Mouse (Mus musculus) layer of hippocampus, postnatal 25 days (tissue): ENCODE measurements around the gene Hist1h2bn. TPM values are rescaled to one million over a fixed set of nuclear protein-coding genes. Genes with fewer than 3 reads are reported as not detected.

ENCODE experiments used
- microRNA-seq, 2 experiments: library from miRNA; unstranded; fragments of <30 nt; microRNA quantifications; one replicate each; pipeline ENCODE4 v1.2.0; 2021
- total RNA-seq, 2 experiments: library from RNA; stranded (reverse); gene quantifications; 2 replicates each; pipeline ENCODE4 v1.2.3; 2021

Gene Hist1h2bn
- total RNA-seq, 2 experiments from 2014 or later = 8.6 to 12.1 TPM

Small RNAs within 50 kb of the gene (microRNA-seq; reads per million reads assigned to microRNA genes)
- gene Gm44346 (0 reads per million in 2 experiments), gene Gm44357 (0 reads per million in 2 experiments), gene Gm44367 (0 reads per million in 2 experiments), gene Gm44454 (0 to 0.55 reads per million in 2 experiments)

Other genes with a start within 250 kb of the Hist1h2bn start
- 10 to 100 TPM; 16.4 to 17.0 TPM for gene Zkscan8, start 223.0 kb upstream of the Hist1h2bn start, total RNA-seq
- gene Olfr1366, start 211.3 kb upstream of the Hist1h2bn start, total RNA-seq = not detected
- not detected for gene Olfr1535, start 194.2 kb upstream of the Hist1h2bn start, total RNA-seq
- not detected for gene Olfr1364, start 172.4 kb upstream of the Hist1h2bn start, total RNA-seq
- gene Olfr1362, start 140.1 kb upstream of the Hist1h2bn start, total RNA-seq = not detected
- gene Olfr11, start 111.6 kb upstream of the Hist1h2bn start, total RNA-seq = not detected
- not detected for gene Olfr1361, start 90.7 kb upstream of the Hist1h2bn start, total RNA-seq
- not detected for gene Olfr1360, start 76.7 kb upstream of the Hist1h2bn start, total RNA-seq
- gene Olfr1359, start 56.0 kb upstream of the Hist1h2bn start, total RNA-seq = not detected
- gene Hist1h2bl, start 38.0 kb upstream of the Hist1h2bn start, total RNA-seq = 10 to 100 TPM; 32.0 to 37.1 TPM
- 10 to 100 TPM; 25.2 to 27.6 TPM for gene Hist1h2ai, start 37.7 kb upstream of the Hist1h2bn start, total RNA-seq
- gene Hist1h3h, start 36.5 kb upstream of the Hist1h2bn start, total RNA-seq = 10 to 100 TPM; 51.7 to 65.0 TPM
- 1 to 10 TPM; 6.5 to 8.1 TPM for gene Hist1h2bm, start 32.1 kb upstream of the Hist1h2bn start, total RNA-seq
- gene Hist1h4j, start 19.1 kb upstream of the Hist1h2bn start, total RNA-seq = 10 to 100 TPM; 17.6 to 19.5 TPM
- gene Hist1h4k, start 3.6 kb upstream of the Hist1h2bn start, total RNA-seq = 100 to 1,000 TPM; 272 to 320 TPM
- 10 to 100 TPM; 10.9 to 18.2 TPM for gene Hist1h2ak, start 296 bp upstream of the Hist1h2bn start, total RNA-seq
- gene Hist1h1b, start 26.5 kb downstream of the Hist1h2bn start, total RNA-seq = 1 to 10 TPM; 7.3 to 9.3 TPM
- gene Hist1h3i, start 29.2 kb downstream of the Hist1h2bn start, total RNA-seq = 10 to 100 TPM; 58.3 to 73.7 TPM
- 1 to 10 TPM; 1.9 to 3.0 TPM for gene Hist1h2an, start 33.1 kb downstream of the Hist1h2bn start, total RNA-seq
- gene Hist1h2bp, start 33.3 kb downstream of the Hist1h2bn start, total RNA-seq = 10 to 100 TPM in 1 of 2 experiments, 1 to 10 TPM in 1; 5.0 to 13.2 TPM
- gene Hist1h2bq, start 56.1 kb downstream of the Hist1h2bn start, total RNA-seq = 10 to 100 TPM; 42.6 to 56.9 TPM
- 10 to 100 TPM; 31.1 to 33.0 TPM for gene Hist1h2ao, start 56.3 kb downstream of the Hist1h2bn start, total RNA-seq
- gene Hist1h4m, start 57.6 kb downstream of the Hist1h2bn start, total RNA-seq = 100 to 1,000 TPM; 199 to 299 TPM
- gene Hist1h4n, start 78.1 kb downstream of the Hist1h2bn start, total RNA-seq = 10 to 100 TPM; 21.0 to 38.5 TPM
- 10 to 100 TPM; 16.2 to 31.8 TPM for gene Hist1h2ap, start 79.4 kb downstream of the Hist1h2bn start, total RNA-seq
- gene Hist1h2br, start 79.6 kb downstream of the Hist1h2bn start, total RNA-seq = 10 to 100 TPM; 42.1 to 57.8 TPM
- gene Zfp184, start 191.0 kb downstream of the Hist1h2bn start, total RNA-seq = 1 to 10 TPM; 2.9 to 4.2 TPM
- gene Pom121l2, start 227.1 kb downstream of the Hist1h2bn start, total RNA-seq = not detected